Mouse (Mus musculus): ENCODE data around the gene Pigm. TPM values are rescaled to one million over a fixed set of nuclear protein-coding genes. Genes with fewer than 3 reads are reported as not detected.
A peak's percentile ranks its signal among the peaks of the same experiment; 100 is the strongest.

Pigm gene
- 14.7 and 16.2 TPM in 2 replicates for total RNA-seq (2015)
- 15.3 and 15.7 TPM in 2 replicates for total RNA-seq (2017)

- peak; percentile 94 for ATAC-seq (replicated peaks; ENCODE audit: poor library complexity)
Measured at GRCm38 (mm10) chr1:172376198-172376667, at the start of gene Pigm. Gene Pigm, plus strand, starts transcription at chr1:172376546.

GRCm38 (mm10) chr1:172326684-172327083 is 49.7 kb upstream of the Pigm start:
- no peak for ATAC-seq (replicated peaks; ENCODE audit: poor library complexity)

DNA sequence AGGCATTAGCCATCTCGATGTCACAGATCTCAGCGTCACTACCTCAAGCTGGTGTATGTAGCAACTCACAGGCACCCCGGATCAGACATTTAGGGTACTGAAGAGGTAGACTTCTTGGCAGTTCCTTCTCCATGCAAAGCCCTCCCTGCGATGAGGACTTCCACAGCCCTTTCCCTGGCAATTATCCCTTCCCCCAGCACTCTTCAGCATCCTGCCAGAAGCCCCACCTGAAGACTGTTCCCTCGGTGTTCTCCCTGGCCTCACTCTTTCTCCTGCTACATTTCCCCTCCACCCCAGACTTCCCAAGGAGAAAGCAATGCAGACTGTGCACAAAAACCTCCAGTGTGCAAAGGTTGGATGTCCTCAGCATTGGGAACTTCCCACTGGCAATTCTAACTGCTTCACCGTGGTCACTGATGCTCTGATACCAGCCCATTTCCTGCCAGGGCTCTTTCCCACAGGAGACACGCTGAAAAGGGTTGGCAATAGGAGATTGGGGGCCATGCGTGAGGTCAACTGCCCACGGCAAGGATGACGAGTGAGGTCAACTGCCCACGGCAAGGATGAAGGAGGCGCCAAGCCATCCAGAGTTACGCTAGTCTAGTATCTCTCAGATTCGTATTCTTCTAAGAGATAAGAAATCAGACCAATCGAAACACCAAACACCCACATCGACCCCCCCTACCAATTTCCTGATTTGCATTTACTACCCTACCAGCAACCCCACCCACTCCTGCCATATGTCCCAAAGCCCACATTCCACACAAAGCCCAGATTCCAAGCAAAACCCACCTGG is 48.9 kb upstream of the Pigm start:
- ATAC-seq (replicated peaks; ENCODE audit: poor library complexity): no peak

GRCm38 (mm10) chr1:172328041-172328440 is 48.3 kb upstream of the Pigm start:
- no peak for ATAC-seq (replicated peaks; ENCODE audit: poor library complexity)

GRCm38 (mm10) chr1:172328461-172328860 is 47.9 kb upstream of the Pigm start:
- no peak for ATAC-seq (replicated peaks; ENCODE audit: poor library complexity)

- ATAC-seq (replicated peaks; ENCODE audit: poor library complexity): no peak
Measured at GRCm38 (mm10) chr1:172329131-172329530, 47.2 kb upstream of the Pigm start, which contains the start of gene Kcnj9. Gene Kcnj9, minus strand, starts transcription at chr1:172329318.

- no peak for ATAC-seq (replicated peaks; ENCODE audit: poor library complexity)
Measured at GRCm38 (mm10) chr1:172329616-172330015, 46.7 kb upstream of the Pigm start.

GRCm38 (mm10) chr1:172331422-172331947 is 44.9 kb upstream of the Pigm start:
- peak; percentile 48 for ATAC-seq (replicated peaks; ENCODE audit: poor library complexity)

DNA sequence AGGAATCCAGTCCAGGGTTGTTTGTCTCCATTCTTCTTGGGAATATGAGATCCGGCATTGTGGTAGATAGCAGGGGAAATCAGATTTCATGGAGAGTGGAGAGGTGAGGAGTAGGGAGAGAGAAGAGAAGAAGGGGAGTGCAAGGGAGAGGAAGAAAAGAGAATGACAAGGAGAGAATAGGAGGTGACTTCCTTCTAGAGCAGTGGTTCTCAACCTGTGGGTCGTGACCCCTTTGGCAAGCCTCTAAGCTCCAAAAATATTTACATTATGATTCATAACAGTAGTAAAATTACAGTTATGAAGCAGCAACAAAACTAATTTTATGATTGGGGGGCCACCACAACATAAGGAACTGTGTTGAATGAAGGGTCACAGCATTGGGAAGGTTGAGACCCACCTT is 43.4 kb upstream of the Pigm start:
- ATAC-seq (replicated peaks; ENCODE audit: poor library complexity): no peak

- no peak for ATAC-seq (replicated peaks; ENCODE audit: poor library complexity)
Measured at GRCm38 (mm10) chr1:172333512-172333911, 42.8 kb upstream of the Pigm start.

DNA sequence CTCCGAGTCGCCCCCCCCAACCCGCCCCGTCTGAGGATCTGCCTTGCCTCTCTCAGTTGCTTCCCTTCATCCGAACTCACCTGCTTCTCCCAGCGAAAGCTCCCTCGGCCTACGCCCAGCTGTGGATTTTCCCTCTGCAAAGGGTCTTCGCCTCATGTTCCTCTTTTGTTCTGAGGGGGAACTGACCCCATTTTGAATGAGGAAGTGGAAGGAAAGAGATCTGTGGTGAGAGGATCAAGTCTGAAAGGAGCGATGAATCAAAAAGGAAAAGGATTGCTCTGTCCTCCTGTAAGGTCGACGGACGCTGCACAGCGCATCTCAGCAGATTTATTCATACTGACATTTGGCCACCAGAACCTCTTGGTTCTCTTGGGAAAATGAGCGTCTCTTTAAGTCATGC is 40.5 kb upstream of the Pigm start:
- ATAC-seq (replicated peaks; ENCODE audit: poor library complexity): peak; percentile 68

DNA sequence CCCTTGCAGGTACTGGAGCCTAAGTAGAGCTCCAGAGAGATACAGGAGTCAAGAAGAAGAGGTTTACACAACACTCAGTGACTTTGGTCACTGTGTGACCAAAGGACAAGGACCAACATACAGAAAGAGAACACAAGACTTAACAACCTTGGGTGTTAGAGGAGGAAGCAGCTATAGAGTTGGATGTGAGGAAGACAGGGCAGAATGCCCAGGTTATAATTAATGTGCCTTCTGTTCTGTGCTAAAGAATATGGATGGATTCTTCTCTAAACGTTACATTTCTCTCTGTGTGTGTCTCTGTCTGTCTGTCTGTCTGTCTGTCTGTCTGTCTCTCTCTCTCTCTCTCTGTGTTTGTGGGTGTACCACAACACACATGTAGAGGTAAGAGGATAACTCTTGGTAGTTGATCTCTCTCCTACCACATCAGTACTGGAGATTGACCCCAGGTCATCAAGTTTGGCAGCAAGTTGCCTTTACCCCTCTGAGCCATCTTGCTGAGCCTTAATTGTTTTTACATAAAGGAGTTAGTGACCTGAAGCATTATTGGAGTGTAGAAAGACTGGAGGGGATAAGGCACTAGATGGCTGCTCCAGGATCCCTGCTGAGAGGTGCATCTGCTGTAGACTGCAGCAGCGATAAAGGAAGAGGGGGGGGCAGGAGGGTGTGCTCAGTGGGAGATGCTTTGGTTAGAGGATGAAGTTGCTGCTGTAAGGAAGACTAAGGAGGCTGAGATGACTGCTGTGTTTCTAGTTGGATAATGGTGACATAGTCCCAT is 38.7 kb upstream of the Pigm start:
- no peak for ATAC-seq (replicated peaks; ENCODE audit: poor library complexity)

GRCm38 (mm10) chr1:172340729-172341321 is 35.5 kb upstream of the Pigm start, which contains the start of gene Kcnj10:
Gene Kcnj10, plus strand, starts transcription at chr1:172341210.
- peak; percentile 92 for ATAC-seq (replicated peaks; ENCODE audit: poor library complexity)

GRCm38 (mm10) chr1:172341386-172341785 is 35.0 kb upstream of the Pigm start:
- no peak for ATAC-seq (replicated peaks; ENCODE audit: poor library complexity)

DNA sequence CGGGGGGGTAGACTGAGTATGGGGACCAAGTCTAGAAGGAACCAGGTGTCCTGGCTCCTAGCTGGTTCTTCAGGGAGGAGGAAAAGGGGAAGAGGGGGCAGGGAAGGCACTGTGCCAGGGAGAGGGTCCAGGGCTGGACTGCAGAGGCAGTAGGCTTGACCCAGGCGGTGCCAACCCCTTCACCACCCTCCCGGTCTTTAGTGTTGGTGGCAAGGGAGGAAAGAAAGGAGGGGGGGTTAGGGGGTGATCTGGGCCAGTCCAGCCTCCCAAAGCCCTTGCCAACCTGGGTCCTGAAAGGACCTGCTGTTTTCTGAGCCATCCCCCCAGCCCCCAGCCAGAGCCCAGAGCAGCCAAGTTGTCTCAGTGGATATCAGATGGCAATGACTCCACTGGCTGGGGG is 33.6 kb upstream of the Pigm start:
- ATAC-seq (replicated peaks; ENCODE audit: poor library complexity): no peak

- ATAC-seq (replicated peaks; ENCODE audit: poor library complexity): no peak
Measured at GRCm38 (mm10) chr1:172343914-172344313, 32.4 kb upstream of the Pigm start.

DNA sequence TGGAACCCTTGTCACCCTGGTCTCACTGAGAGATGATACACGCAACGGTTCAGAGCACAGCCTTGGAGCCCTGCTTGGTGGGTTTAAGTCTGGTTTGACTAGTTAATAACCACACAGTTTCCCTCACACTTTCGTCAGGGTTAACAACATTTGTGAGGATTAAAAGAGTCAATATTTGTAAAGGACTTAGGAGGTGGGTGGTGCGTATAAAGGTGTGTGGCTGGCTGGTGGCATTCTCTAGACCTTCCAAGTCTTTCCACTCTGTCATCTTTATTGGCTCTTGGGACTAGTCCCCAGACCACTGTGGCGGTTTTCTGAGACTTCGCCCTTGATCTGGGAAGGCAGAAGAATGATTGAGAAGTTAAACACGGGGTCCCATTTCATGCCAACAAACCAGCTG is 31.5 kb upstream of the Pigm start:
- no peak for ATAC-seq (replicated peaks; ENCODE audit: poor library complexity)

DNA sequence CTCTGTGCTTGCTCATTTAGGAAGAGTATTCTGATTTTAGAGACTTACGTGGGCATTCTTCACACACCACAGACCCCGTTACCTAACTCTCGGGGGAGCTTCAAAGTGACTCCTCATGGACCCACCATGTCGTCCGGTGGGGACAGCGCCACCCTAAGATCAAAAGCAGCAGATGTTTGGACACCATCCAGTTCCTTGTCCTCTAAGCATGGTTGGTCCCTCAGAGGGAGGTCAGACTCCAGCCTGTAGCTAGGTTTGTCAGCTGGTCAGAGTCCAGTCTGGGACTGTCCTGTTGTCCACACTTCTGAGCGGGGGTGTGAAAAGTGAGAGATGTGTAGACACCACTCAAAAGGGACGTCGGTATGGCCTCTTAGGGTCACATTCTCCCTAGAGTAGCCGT is 29.6 kb upstream of the Pigm start:
- ATAC-seq (replicated peaks; ENCODE audit: poor library complexity): no peak

DNA sequence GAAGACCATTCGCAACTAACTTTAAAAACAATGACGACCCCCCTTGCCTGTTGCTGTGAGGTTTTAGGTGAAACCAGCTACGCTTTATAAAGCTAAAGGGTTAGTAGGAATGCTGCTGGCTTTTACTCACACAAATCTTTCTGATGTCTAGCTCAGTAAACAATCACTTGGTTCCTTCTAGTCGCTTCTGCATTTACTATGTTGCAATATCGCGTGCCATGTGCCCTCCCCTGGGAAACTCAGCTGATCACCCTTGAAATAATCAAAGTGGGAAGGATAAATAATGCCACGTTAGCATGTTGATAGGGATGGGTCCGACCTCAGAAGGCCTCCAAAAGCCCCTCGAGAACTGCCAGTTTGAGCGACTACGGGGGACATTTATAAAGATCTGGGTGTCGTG is 29.0 kb upstream of the Pigm start:
- peak; percentile 46 for ATAC-seq (replicated peaks; ENCODE audit: poor library complexity)

DNA sequence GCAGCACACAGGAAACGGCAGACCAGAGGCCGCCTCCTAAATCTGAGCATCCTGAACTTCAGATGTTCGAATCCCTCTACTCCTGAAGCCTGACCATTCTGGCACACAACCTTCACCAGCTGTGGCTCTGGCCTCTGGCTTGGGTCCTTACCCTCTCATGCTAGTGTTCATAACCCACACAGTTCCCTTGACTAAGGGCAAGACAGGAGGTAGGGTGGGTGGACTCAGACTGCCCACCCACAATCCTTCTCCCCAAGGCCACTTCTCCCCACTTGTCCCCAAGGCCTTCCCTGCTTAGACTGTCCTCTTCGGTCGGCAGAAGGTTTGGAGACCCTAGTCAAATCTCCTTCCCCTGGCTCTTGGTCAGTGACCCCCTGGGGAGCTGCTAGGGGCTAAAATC is 26.8 kb upstream of the Pigm start:
- ATAC-seq (replicated peaks; ENCODE audit: poor library complexity): no peak

Measured in megakaryocyte progenitor cell, adult 5-6 weeks (primary cell).